Mouse (Mus musculus) thymus, postnatal 4 days (tissue): ENCODE measurements around the gene Unc93b1.
"Not testable (repeated sequence)": the region's sequence is repeated elsewhere in the genome, so short reads cannot be mapped to it uniquely, and the experiment has no call there.

ENCODE experiments used
- DNase-seq: peaks from one replicate; pipeline ENCODE4 v3.0.0; 2021

The Unc93b1 gene

GRCm38 (mm10) chr19:3948546-3948945 lies 13.6 kb downstream of the Unc93b1 start:
- no peak for DNase-seq

- DNase-seq, result no peak
Measured at GRCm38 (mm10) chr19:3950331-3950730, 15.3 kb downstream of the Unc93b1 start.

GRCm38 (mm10) chr19:3951461-3951860 lies 16.5 kb downstream of the Unc93b1 start:
- DNase-seq, result no peak

- no peak for DNase-seq
Measured at GRCm38 (mm10) chr19:3952099-3952498, 17.1 kb downstream of the Unc93b1 start.

- DNase-seq, result no peak
Measured at GRCm38 (mm10) chr19:3955033-3955432, 20.0 kb downstream of the Unc93b1 start.

GRCm38 (mm10) chr19:3955804-3956203 lies 20.8 kb downstream of the Unc93b1 start:
- DNase-seq, result no peak

- not testable (repeated sequence) for DNase-seq
Measured at GRCm38 (mm10) chr19:3957296-3958036, 22.5 kb downstream of the Unc93b1 start.

- no peak for DNase-seq
Measured at GRCm38 (mm10) chr19:3958470-3958869, 23.5 kb downstream of the Unc93b1 start, which contains the start of gene Aldh3b3. Gene Aldh3b3, plus strand, starts transcription at chr19:3958645.

- no peak for DNase-seq
Measured at GRCm38 (mm10) chr19:3959030-3959429, 24.0 kb downstream of the Unc93b1 start.

GRCm38 (mm10) chr19:3960211-3960610 lies 25.2 kb downstream of the Unc93b1 start:
- DNase-seq, result no peak

GRCm38 (mm10) chr19:3961805-3962204 lies 26.8 kb downstream of the Unc93b1 start:
- DNase-seq, result not testable (repeated sequence)

GRCm38 (mm10) chr19:3962469-3962868 lies 27.5 kb downstream of the Unc93b1 start:
- DNase-seq, result peak; percentile 67

GRCm38 (mm10) chr19:3964030-3964429 lies 29.0 kb downstream of the Unc93b1 start:
- no peak for DNase-seq

- no peak for DNase-seq
Measured at GRCm38 (mm10) chr19:3966330-3967075, 31.5 kb downstream of the Unc93b1 start.

GRCm38 (mm10) chr19:3967258-3967657 lies 32.3 kb downstream of the Unc93b1 start:
- DNase-seq, result no peak

GRCm38 (mm10) chr19:3972229-3972628 lies 37.2 kb downstream of the Unc93b1 start, which contains the start of gene Aldh3b2:
Gene Aldh3b2, plus strand, starts transcription at chr19:3972328.
- no peak for DNase-seq

- not testable (repeated sequence) for DNase-seq
Measured at GRCm38 (mm10) chr19:3974608-3975007, 39.6 kb downstream of the Unc93b1 start.

- no peak for DNase-seq
Measured at GRCm38 (mm10) chr19:3975866-3976265, 40.9 kb downstream of the Unc93b1 start.

GRCm38 (mm10) chr19:3980309-3980708 lies 45.3 kb downstream of the Unc93b1 start:
- peak; percentile 85 for DNase-seq

GRCm38 (mm10) chr19:3980917-3981316 lies 45.9 kb downstream of the Unc93b1 start:
- DNase-seq, result no peak

GRCm38 (mm10) chr19:3983527-3984200 lies 48.7 kb downstream of the Unc93b1 start:
- DNase-seq, result no peak

- no peak for DNase-seq
Measured at GRCm38 (mm10) chr19:3985261-3985681, 50.3 kb downstream of the Unc93b1 start.

GRCm38 (mm10) chr19:3986334-3986733 lies 51.3 kb downstream of the Unc93b1 start, which contains the start of gene Acy3:
Gene Acy3, plus strand, starts transcription at chr19:3986570.
- no peak for DNase-seq
